Mouse (Mus musculus) neural tube, embryonic 10.5 days (tissue): ENCODE measurements at regions not wholly inside any gene's neighbourhood (a gene's known extent, or its start where the extent isn't known, plus 50 kb on each side); places are given as distances from the start of the nearest gene placed in this dataset.

Source experiments
- DNase-seq: peaks from one replicate; pipeline ENCODE4 v3.0.0-alpha.2; 2017; ENCODE audit warnings: low spot score; ENCODE audit errors: extremely low spot score

GRCm38 (mm10) chr16:63311676-63312075 is 457.6 kb downstream of the Pros1 start:
- no peak for DNase-seq

- DNase-seq = no peak
These were observed 459.4 kb downstream of the Pros1 start for GRCm38 (mm10) chr16:63313544-63313943.

GRCm38 (mm10) chr16:63319602-63320001 is 465.5 kb downstream of the Pros1 start:
- no peak for DNase-seq

DNA sequence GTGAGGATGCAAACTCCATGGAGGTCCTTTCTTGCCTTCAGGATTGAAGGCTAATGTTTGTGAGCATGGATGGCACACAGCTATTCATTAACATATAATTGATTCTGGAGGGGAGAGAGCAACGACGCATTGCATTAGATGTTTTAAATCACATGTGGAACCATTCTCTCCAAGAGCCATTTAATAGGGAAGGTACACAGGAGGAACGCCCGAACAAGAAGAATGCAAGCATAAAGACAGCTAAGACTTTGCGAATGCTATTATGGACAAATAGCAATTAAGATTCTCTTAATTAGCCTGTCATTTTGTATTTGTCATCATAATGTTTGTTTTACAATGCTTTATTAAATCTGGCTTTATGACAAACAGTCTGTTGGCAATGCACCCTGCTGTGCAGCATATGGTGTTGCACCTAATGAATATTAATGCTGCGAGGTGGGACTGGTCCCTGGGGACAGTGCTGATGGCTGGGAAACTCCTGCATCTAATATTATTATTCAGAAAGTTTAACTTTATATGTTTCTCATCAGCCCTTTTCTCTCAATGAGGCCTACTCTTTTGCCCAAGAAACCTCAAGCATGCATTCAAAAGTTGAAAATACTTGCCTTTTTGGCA is 497.5 kb downstream of the Pros1 start:
- no peak for DNase-seq

DNA sequence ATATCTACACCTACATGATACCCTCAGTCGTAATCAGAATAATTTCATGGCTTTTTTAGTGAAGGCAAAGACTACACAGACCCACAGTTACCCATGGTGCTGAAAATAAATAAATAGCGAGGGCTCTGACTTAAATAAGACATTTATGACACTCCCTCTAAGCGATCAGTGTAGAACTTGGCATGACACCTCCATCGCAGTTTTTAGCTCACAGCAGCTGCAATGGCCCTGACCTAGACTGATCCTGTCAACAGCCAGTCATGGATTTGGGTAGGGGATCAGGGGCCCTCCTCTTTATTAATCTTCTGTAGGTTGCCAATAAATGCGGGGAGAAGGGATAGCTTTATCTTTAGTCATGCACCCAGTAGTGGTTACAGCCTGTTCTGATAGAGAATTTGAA is 494.1 kb downstream of the Epha3 start:
- no peak for DNase-seq

- no peak for DNase-seq
These were observed 492.7 kb downstream of the Epha3 start for GRCm38 (mm10) chr16:63371275-63371674.

DNA sequence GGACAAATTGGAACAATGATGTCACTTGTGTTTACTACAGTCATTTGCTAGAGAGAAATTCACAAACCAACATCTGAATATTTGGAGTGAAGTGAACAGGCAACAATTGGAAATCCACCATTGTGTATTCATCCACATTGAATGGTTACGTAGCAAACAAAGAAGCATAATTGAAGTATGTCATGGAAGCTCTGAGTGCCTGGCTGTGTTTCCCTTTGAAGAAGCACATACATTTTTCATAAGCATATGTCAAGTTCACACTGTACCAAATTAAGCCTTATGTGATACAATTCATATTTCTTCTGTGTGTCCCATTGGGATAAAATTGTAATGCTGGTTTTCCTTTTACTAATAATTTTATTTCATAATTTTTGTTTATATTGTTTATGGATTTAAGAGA is 459.0 kb downstream of the Epha3 start:
- DNase-seq = no peak

DNA sequence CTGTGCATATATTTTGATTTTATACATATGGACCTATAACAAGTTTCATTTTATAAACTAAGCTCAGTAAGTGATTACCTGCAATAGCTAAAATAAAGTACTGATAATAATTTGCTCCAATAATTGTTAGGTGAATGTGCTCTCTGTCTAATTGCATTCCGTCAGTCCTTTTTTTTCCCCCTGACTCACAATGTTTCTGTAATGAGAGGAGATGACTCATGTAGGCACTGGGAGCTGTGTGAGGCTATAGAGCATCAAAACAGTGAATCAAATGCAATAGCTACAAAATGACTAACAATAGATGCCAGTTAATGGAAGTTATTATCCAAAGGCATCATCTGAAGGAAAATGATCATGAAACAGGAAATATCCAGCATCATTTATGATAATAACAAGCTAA is 451.3 kb downstream of the Epha3 start:
- DNase-seq = no peak

GRCm38 (mm10) chr16:63452301-63452700 is 411.7 kb downstream of the Epha3 start:
- DNase-seq = peak; percentile 32

- DNase-seq = no peak
These were observed 397.4 kb downstream of the Epha3 start for GRCm38 (mm10) chr16:63466615-63467014.

- no peak for DNase-seq
These were observed 395.1 kb downstream of the Epha3 start for GRCm38 (mm10) chr16:63468851-63469250.
